Mouse (Mus musculus) B cell, adult 2 months (primary cell): ENCODE data around the gene Gemin4.
A peak's percentile ranks its signal among the peaks of the same experiment; 100 is the strongest.

Source experiments
- DNase-seq, 2 experiments: peaks; one replicate each; pipeline ENCODE4 v3.0.0; 2022

Gemin4 gene

DNA sequence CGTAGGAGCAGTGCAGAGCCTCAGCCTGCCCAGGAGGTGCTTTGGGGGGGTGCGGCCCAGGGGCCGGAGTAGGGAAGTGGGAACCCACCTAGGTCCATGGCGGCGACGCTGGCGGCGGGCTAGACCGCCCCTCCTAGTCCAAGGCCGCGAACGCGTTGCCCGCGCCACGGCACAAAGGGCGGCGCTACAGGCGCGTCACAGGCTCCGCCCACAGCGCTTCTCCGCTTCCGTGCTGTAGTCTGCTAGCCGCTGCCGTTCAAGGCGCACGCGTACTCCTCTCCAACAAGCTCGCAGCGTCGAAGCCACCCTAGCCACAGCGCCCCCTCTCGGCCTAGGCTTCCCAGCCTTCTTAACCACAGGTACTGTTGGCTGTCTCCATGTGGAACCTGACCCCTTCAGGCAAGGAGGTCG, at the start of gene Gemin4, which contains the start of gene Dbil5:
Gene Gemin4 (minus strand): TSS at position 275 of the 411 bp plus-strand sequence.
Gene Dbil5 (plus strand): TSS at position 219 of the 411 bp plus-strand sequence.
- peak; percentile 98 to 99 for DNase-seq

- no peak for DNase-seq
Observed at GRCm38 (mm10) chr11:76262611-76263351, 45.3 kb upstream of the Gemin4 start.

DNA sequence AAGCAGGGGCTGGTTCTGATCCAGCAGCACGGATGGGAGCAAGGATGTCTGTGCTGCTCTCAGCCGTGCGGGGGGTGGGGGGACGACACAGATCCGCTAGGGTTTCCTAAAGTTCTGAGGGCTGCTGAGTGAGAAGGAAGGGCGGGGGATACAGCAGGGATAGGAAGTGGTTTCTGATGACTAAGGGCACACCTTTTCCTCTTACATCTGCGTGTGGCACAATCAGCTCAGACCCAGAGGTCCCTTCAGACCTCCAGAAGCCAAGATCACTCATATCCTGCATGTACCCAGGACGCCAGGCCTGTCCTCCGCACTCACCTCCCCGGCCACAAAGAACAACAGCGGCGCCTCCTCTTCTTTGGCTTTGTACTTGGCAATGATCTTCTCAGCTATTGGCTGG, 43.8 kb upstream of the Gemin4 start:
- DNase-seq = no peak

GRCm38 (mm10) chr11:76260208-76261050, 43.0 kb upstream of the Gemin4 start:
- DNase-seq = no peak

GRCm38 (mm10) chr11:76258511-76258910, 41.0 kb upstream of the Gemin4 start:
- DNase-seq = no peak

- no peak for DNase-seq
Observed at GRCm38 (mm10) chr11:76257386-76257785, 39.9 kb upstream of the Gemin4 start.

GRCm38 (mm10) chr11:76256129-76256528, 38.7 kb upstream of the Gemin4 start:
- DNase-seq = no peak

DNA sequence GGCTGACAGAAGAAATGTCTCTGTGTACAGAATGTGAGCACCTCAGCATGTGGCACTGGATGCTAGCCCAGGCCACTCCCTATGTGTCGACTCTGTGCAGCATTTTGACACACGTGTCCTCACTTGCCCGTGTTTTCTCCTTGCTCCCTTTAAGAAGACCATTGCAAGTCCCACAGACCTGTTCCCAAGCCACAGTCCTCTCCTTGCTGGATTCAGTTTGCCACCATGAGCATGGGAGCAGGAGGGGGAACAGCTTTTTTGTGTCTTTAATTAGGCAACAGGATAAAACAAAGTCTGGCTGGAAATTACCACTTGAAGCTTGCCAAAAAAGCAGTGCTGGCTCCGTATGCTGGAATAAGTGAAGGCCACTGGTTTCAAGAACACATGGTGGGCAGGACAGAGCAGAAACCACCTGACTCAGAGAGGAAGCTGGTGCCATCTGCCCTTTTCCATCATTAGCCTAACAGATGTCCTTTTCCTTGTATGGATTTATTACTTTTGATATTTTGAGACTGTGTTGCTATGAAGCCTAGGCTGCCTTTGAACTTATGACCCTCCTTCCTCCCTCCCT, 38.1 kb upstream of the Gemin4 start:
- DNase-seq = no peak

- no peak for DNase-seq
Observed at GRCm38 (mm10) chr11:76253918-76254264, 36.4 kb upstream of the Gemin4 start.

- DNase-seq = peak; percentile 88 to 89
Observed at GRCm38 (mm10) chr11:76253145-76253917, 35.9 kb upstream of the Gemin4 start.

DNA sequence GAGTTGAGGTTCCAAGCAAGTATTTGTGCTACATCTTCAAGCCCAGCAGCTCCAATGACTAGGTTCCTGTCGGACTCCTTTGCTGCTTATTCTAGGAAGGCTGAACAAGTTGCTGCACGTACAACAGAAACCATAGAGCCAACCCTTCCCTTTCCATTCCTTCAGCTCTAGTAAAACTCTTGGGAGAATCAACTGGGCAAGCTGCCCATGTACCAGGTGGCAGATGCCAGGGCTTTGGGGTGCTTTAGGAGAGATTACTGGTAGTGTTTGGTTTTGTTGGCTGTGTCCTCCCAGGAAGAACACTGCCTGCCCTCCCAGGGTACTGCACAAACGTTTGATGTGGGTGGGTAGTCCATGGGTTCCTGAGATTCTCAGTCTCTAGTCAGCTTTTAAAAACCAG, 34.6 kb upstream of the Gemin4 start:
- no peak for DNase-seq

GRCm38 (mm10) chr11:76247239-76247638, 29.8 kb upstream of the Gemin4 start:
- DNase-seq = no peak

GRCm38 (mm10) chr11:76246439-76246838, 29.0 kb upstream of the Gemin4 start:
- DNase-seq = no peak

DNA sequence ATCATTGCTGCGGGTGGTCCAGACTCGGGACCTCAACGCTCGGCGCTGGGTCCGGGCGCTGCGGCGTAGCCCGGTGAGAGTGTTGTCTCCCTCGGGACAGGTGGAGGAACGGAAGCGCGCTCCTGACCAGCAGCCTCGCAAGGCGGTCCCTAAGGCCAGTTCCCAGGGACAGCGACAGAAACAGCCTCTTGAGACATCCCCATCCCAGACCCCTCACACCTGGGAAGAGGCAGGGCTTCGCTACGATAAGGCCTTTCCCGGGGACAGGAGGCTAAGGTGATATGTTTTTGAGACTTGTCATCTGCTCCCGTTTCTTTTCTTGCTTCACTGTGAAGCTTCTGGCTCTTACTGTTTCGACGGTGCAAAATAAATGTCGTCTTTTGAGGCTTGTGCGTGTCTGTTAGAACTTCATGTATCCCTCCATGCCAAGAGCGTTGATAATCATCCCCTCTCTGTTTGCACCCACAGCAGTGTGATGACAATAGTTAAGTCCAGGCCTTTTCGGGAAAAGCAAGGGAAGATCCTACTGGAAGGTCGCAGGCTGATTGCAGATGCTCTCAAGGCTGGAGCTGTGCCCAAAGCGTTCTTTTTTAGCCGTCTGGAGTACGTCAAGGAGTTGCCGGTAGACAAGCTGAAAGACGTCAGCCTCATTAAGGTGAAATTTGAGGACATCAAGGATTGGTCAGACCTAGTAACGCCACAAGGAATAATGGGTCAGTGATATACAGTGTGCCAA, 26.5 kb upstream of the Gemin4 start:
- no peak for DNase-seq

DNA sequence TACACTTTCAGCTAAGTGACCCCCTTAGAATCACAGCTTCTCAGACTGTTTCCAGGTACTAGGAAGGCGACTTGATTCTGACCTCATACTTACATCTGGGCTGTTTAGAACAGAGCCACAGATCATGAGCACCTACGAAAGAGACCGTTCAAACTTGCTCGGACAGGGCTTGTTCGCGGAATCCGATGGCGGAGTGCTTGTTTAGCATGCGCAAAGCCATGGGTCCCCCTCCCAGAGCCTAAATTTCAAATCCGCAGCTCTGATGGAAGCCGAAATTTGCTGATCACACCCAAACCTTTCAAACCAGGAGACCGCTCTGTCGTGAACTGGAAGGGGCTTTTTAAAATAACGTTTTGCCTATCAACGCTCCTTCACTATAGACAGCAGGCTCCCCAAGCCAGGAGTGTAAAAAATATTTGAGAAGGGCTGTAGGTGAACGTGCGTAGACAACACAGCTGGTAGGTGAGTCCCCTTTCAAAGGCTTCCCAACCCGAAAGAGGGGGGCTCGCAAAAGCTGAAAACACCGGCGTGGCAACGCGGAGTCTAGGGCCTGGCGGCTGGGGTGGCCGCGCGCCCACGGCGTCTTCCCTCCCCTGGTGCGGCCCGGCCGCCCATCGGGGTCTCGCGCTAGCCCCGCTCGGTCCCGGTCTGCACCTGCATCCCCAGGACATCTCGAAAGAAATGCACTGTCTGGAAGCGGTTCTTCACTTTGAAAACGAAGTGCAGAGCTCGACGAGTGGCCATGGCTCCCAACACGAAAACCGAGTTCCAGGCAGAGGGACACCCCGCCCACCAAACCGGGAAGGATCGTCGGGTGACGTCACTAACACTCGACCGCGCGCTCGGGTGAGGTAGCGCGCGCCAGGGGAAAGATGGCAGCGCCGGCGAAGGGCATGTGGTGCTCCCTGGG, 25.7 kb upstream of the Gemin4 start, which contains the start of the genes Mrm3 and Glod4:
Gene Mrm3 (plus strand): TSS at position 815 of the 910 bp plus-strand sequence.
Gene Glod4 (minus strand): TSS at position 825 of the 910 bp plus-strand sequence.
- DNase-seq = peak; percentile 94

- DNase-seq = no peak
Observed at GRCm38 (mm10) chr11:76239750-76240149, 22.3 kb upstream of the Gemin4 start.

GRCm38 (mm10) chr11:76236136-76236535, 18.7 kb upstream of the Gemin4 start:
- DNase-seq = no peak

GRCm38 (mm10) chr11:76225051-76225450, 7.6 kb upstream of the Gemin4 start:
- no peak for DNase-seq

- DNase-seq = no peak
Observed at GRCm38 (mm10) chr11:76224631-76225030, 7.2 kb upstream of the Gemin4 start.

- DNase-seq = peak in 1 of 2 experiments; percentile 5
Observed at GRCm38 (mm10) chr11:76216681-76217389, 629 bp downstream of the Gemin4 start.
